Mouse (Mus musculus): ENCODE data around the gene H2-Oa.

The H2-Oa gene

GRCm38 (mm10) chr17:34122188-34122984, 30.2 kb downstream of the H2-Oa start, which contains the start of gene Brd2:
Gene Brd2 (minus strand): TSS chr17:34122634.
- peak; percentile 95 for DNase-seq (ENCODE audit: low spot score)

- DNase-seq (ENCODE audit: low spot score), result no peak
Measured at GRCm38 (mm10) chr17:34123111-34123510, 31.0 kb downstream of the H2-Oa start.

- no peak for DNase-seq (ENCODE audit: low spot score)
Measured at GRCm38 (mm10) chr17:34123518-34123917, 31.4 kb downstream of the H2-Oa start.

- no peak for DNase-seq (ENCODE audit: low spot score)
Measured at GRCm38 (mm10) chr17:34124649-34125048, 32.5 kb downstream of the H2-Oa start.

GRCm38 (mm10) chr17:34126826-34127420, 34.8 kb downstream of the H2-Oa start:
- DNase-seq (ENCODE audit: low spot score), result no peak

- peak; percentile 78 for DNase-seq (ENCODE audit: low spot score)
Measured at GRCm38 (mm10) chr17:34127475-34127874, 35.3 kb downstream of the H2-Oa start.

DNA sequence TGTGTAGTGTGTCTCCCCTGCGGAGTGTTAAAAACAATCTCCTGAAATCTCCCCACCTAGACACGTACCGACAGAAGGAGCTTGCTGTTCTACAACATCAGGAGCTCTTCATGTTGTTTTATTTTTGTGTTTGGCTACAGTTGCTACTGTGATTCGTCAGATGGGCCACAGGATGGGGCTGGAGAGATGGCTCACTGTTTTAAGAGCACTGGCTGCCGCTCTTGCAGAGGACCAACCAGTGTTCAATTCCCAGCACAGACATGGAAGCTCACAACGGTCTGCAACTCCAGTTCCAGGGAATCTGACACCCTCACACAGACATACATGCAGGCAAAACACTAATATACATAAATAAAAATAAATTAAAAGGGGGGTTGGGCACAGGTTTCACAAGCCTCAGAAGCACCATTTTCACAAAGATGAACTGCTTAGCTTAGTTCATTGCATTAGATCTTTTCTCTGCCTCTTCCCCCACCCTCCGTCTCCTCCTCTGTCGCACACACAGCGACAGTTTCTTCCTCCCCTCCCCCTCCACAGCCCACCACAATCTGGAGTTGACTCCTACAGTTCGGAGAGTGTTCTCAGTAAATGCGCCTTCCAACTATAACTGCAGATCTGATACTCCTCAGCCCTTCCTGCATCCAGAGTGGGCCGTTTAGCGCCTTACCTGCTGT, 36.3 kb downstream of the H2-Oa start:
- no peak for DNase-seq (ENCODE audit: low spot score)

- DNase-seq (ENCODE audit: low spot score), result no peak
Measured at GRCm38 (mm10) chr17:34128944-34129791, 37.0 kb downstream of the H2-Oa start.

- no peak for DNase-seq (ENCODE audit: low spot score)
Measured at GRCm38 (mm10) chr17:34130073-34130947, 38.2 kb downstream of the H2-Oa start.

- DNase-seq (ENCODE audit: low spot score), result no peak
Measured at GRCm38 (mm10) chr17:34131911-34132310, 39.8 kb downstream of the H2-Oa start.

- no peak for DNase-seq (ENCODE audit: low spot score)
Measured at GRCm38 (mm10) chr17:34133289-34133688, 41.1 kb downstream of the H2-Oa start.

DNA sequence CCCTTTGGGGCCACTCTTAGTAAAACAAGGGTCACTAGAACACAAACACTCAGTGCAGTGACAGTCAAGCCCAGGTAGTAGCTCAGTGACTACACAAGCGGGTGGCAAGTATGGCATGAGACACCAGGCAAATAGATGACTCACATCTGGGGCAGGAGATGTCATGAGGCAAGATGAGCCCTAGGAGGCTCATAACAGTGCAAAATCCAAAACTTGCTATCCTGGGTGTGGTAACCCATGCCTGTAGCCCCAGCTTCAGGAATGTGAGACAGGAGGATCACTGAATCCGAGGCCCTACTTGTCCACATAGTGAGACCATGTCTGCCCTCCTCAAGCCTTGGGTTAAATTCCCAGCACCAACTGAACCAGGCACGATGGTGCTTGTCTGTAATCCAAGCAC, 42.3 kb downstream of the H2-Oa start:
- DNase-seq (ENCODE audit: low spot score), result no peak

- DNase-seq (ENCODE audit: low spot score), result peak; percentile 94
Measured at GRCm38 (mm10) chr17:34135297-34136224, 43.4 kb downstream of the H2-Oa start.

GRCm38 (mm10) chr17:34137601-34138000, 45.5 kb downstream of the H2-Oa start:
- no peak for DNase-seq (ENCODE audit: low spot score)

- no peak for DNase-seq (ENCODE audit: low spot score)
Measured at GRCm38 (mm10) chr17:34138655-34139054, 46.5 kb downstream of the H2-Oa start.

DNA sequence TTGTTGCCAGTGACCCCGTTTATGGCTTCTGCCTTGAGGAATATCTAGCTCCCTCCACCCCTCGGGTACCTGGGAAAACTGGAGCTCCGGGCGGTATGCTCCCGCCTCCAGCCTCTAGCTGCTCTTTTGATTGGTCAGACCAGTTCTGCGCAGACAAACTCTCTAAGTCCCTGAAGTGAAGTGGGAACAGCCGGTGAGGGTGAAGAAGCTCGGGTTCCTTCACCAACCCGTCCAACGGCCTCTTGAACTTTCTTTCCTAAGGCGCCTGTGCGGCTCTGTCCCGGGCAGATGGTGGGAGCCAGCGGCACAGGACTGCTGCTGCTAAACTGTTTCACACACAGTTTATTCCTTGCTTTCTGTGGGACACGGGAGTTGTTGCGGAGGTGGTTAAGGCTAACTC, 47.3 kb downstream of the H2-Oa start:
- DNase-seq (ENCODE audit: low spot score), result no peak

- DNase-seq (ENCODE audit: low spot score), result no peak
Measured at GRCm38 (mm10) chr17:34140240-34140639, 48.1 kb downstream of the H2-Oa start.

- DNase-seq (ENCODE audit: low spot score), result no peak
Measured at GRCm38 (mm10) chr17:34141448-34141847, 49.3 kb downstream of the H2-Oa start.

GRCm38 (mm10) chr17:34142456-34143010, 50.4 kb downstream of the H2-Oa start:
- DNase-seq (ENCODE audit: low spot score), result no peak

DNA sequence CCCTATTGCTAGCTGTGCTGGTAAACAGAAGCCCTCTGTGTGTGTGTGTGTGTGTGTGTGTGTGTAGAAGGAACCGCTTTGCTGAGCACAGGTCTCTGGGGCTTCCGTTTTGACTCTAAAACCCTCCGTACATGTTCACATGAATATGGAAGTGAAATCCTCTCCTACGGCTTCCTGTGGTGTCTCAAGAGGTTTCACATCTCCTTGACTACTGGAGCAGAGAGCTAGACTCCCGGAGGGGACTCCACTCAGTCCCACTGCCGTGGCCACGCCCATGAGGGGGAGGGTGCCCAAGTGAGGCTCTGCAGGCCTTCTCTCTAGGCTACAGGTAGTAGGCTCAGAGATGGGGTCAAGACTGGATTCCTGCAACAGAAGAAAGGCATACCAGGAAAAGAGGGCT, 50.9 kb downstream of the H2-Oa start, which contains the start of gene H2-DMb2:
TSS of gene H2-DMb2 (plus strand) at position 275 of the 400 bp plus-strand sequence.
- no peak for DNase-seq (ENCODE audit: low spot score)
